Mouse (Mus musculus) stomach, postnatal 0 days (tissue): ENCODE data around the gene Epha4.

Experiments used
- CTCF ChIP-seq: IDR thresholded peaks from 2 replicates; pipeline ENCODE4 v1.5.1; 2016; ENCODE audit warnings: antibody characterized with exemption, low read depth, mild to moderate bottlenecking, moderate library complexity
- EP300 ChIP-seq: optimal IDR thresholded peaks from 2 replicates; pipeline ENCODE3; 2016; ENCODE audit warnings: antibody characterized with exemption

DNA sequence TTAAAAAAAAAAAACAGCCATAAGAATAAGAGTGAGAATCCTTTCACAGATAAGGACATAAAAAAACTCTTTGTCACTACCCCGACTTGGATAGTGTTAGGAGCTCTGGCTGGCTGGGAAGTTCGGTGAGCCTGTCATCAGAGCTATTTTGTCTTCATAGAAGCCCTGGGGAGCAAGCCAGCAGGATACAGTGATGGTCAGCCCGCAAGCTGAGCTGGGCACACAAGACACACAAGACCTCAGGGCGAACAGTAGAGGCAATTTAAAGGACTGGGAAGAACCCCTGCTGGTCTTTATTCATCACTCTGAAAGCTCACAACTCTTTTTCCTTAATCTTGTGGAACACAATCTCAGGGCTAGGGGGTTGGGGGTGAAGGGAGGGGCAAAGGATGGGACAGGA lies 73.5 kb downstream of the Epha4 start:
- no peak for TF ChIP-seq CTCF
- no peak for TF ChIP-seq EP300
